Mouse (Mus musculus) MEL-GATA-1-ER (cell line): Measurements from ENCODE around the gene Pip4k2a.

ENCODE experiments used
- DNase-seq: peaks from one replicate; pipeline ENCODE4 v3.0.0-alpha.2; 2012; ENCODE audit warnings: low read depth; ENCODE audit errors: extremely low read depth

Pip4k2a gene

GRCm38 (mm10) chr2:18956945-18957344, 41.0 kb downstream of the Pip4k2a start:
- no peak for DNase-seq

- no peak for DNase-seq
Measured at GRCm38 (mm10) chr2:18956424-18956823, 41.5 kb downstream of the Pip4k2a start.

- DNase-seq = no peak
Measured at GRCm38 (mm10) chr2:18955671-18956070, 42.3 kb downstream of the Pip4k2a start.

- DNase-seq = no peak
Measured at GRCm38 (mm10) chr2:18955022-18955421, 42.9 kb downstream of the Pip4k2a start.

- no peak for DNase-seq
Measured at GRCm38 (mm10) chr2:18954422-18954821, 43.5 kb downstream of the Pip4k2a start.

- peak; percentile 97 for DNase-seq
Measured at GRCm38 (mm10) chr2:18952102-18952673, 45.7 kb downstream of the Pip4k2a start.

- no peak for DNase-seq
Measured at GRCm38 (mm10) chr2:18950758-18951157, 47.2 kb downstream of the Pip4k2a start.

GRCm38 (mm10) chr2:18948741-18949140, 49.2 kb downstream of the Pip4k2a start:
- DNase-seq = no peak

- DNase-seq = no peak
Measured at GRCm38 (mm10) chr2:18947669-18948459, 50.1 kb downstream of the Pip4k2a start.

GRCm38 (mm10) chr2:18945438-18945837, 52.5 kb downstream of the Pip4k2a start:
- no peak for DNase-seq

GRCm38 (mm10) chr2:18943930-18944329, 54.0 kb downstream of the Pip4k2a start:
- DNase-seq = no peak

- no peak for DNase-seq
Measured at GRCm38 (mm10) chr2:18943366-18943765, 54.6 kb downstream of the Pip4k2a start.

GRCm38 (mm10) chr2:18940693-18941270, 57.1 kb downstream of the Pip4k2a start:
- no peak for DNase-seq

GRCm38 (mm10) chr2:18938923-18939329, 59.0 kb downstream of the Pip4k2a start:
- no peak for DNase-seq

GRCm38 (mm10) chr2:18938232-18938631, 59.7 kb downstream of the Pip4k2a start:
- no peak for DNase-seq

GRCm38 (mm10) chr2:18937611-18938010, 60.3 kb downstream of the Pip4k2a start:
- DNase-seq = no peak

GRCm38 (mm10) chr2:18936446-18936845, 61.5 kb downstream of the Pip4k2a start:
- no peak for DNase-seq

- DNase-seq = peak; percentile 71
Measured at GRCm38 (mm10) chr2:18935581-18936027, 62.3 kb downstream of the Pip4k2a start.

GRCm38 (mm10) chr2:18934131-18934530, 63.8 kb downstream of the Pip4k2a start:
- no peak for DNase-seq

GRCm38 (mm10) chr2:18933418-18933817, 64.5 kb downstream of the Pip4k2a start:
- DNase-seq = no peak

- no peak for DNase-seq
Measured at GRCm38 (mm10) chr2:18930318-18931060, 67.4 kb downstream of the Pip4k2a start.
